Comparison of ENCODE assay signal across 9 mouse cellular contexts in the genomic region with DNA sequence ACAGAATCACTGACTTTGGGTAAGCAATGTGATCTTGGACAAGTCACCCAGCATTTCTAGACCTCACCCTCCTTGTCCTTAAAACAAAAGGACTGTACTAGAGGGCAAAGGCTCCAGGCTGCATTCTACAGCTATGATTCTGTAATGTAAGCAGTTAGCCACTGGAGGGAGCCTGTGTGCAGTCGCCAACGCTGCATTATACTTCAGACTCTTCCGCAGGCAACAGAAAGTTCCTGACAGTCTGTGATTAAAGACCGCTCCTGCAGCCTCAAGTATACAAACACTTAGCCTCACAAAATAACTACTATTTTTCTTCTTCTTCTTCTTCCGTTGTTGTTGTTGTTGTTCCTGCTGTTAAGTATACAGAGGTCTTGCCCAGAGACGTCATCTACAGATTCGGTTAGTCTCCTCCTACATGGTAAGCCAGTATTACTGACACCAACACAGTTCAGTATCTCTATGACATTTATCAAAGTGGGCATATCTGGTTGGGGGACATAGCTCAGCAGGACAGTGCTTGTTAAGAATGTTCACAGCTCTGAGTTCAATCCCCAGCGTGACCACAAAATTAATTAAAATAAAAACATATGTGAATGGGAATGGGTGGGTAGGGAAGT. TPM values are rescaled to one million over a fixed set of nuclear protein-coding genes. Genes with fewer than 3 reads are reported as not detected.
DNase-seq lines count a peak whose midpoint lies in the region; ATAC-seq and TF ChIP-seq lines count a peak whose summit lies in the region.
"Had no signal": no experiment of that assay in that cellular context is flagged by ENCODE, and none has a peak within 500 bp of the region (broad histone marks: within the 10 kb centered on the region; RNA-seq: fewer than 3 reads in every experiment).

No protein-coding gene starts in this region.

- peak; percentile 29 to 42 for DNase-seq in cerebellum, adult 2 months
- DNase-seq in cerebellum, adult 11 months = no peak
- DNase-seq in T-cell, adult 2 months (ENCODE audit: low spot score) = peak; percentile 60
- peak; percentile 76 to 85 for DNase-seq in heart, postnatal 10 days
- peak; percentile 68 to 79 for DNase-seq in kidney, postnatal 36 days
- peak; percentile 70 for DNase-seq in lung, postnatal 25 days (ENCODE audit: low spot score)

- no peaks in the 10 kb centered on the region for H3K36me3 ChIP-seq in embryonic facial prominence, embryonic 12.5 days
- no peaks in the 10 kb centered on the region for H3K36me3 ChIP-seq in small intestine, adult 2 months (ENCODE audit: control insufficient read depth, insufficient read depth, low read length)

- H3K27ac ChIP-seq in cerebellum, adult 2 months (ENCODE audit: insufficient read depth, low read length) = no peak overlapping the region
- no peak overlapping the region for H3K27ac ChIP-seq in embryonic facial prominence, embryonic 12.5 days
- H3K27ac ChIP-seq in small intestine, adult 2 months (ENCODE audit: insufficient read depth, low read depth, low read length) = no peak overlapping the region

- H3K9ac ChIP-seq in embryonic facial prominence, embryonic 12.5 days = no peak overlapping the region

- no peak for ATAC-seq in embryonic facial prominence, embryonic 12.5 days (ENCODE audit: insufficient number of reproducible peaks, insufficient read depth, low FRiP score, low TSS enrichment)

- no peaks in the 10 kb centered on the region for H3K27me3 ChIP-seq in cerebellum, adult 2 months (ENCODE audit: control insufficient read depth, insufficient read depth, low read length)
- peaks cover 7% of the 10 kb centered on the region; the same call in 1 of the 2 replicates for H3K27me3 ChIP-seq in embryonic facial prominence, embryonic 12.5 days
- H3K27me3 ChIP-seq in small intestine, adult 2 months (ENCODE audit: control insufficient read depth, insufficient read depth, low read length) = no peaks in the 10 kb centered on the region

- intact Hi-C loops in heart, postnatal 10 days (cut with DNase I) = no loop called here

- H3K9me3 ChIP-seq in embryonic facial prominence, embryonic 12.5 days = no peaks in the 10 kb centered on the region

- H3K4me2 ChIP-seq in embryonic facial prominence, embryonic 12.5 days (replicated peaks) = peak overlapping the region; percentile 33

- no peak for TF ChIP-seq POLR2A in cerebellum, adult 2 months (IDR thresholded peaks at IDR 0.05; ENCODE audit: borderline replicate concordance, insufficient read depth, low read length)
- TF ChIP-seq POLR2A in small intestine, adult 2 months (IDR thresholded peaks at IDR 0.05; ENCODE audit: low read depth, low read length) = no peak

- 12% methylated on average over 8 of the region's 8 CpGs for WGBS in cerebellum, adult 2 months
- WGBS in embryonic facial prominence, embryonic 12.5 days = 20% methylated on average over 8 of the region's 8 CpGs
- 15% methylated on average over 8 of the region's 8 CpGs for WGBS in small intestine, adult 2 months

- TF ChIP-seq CTCF in cerebellum, adult 2 months (IDR thresholded peaks at IDR 0.05; ENCODE audit: borderline replicate concordance, insufficient read depth, low read depth, low read length) = peak; percentile 86
- peak; percentile 85; the same call in 1 of the 2 replicates for TF ChIP-seq CTCF in small intestine, adult 2 months (IDR thresholded peaks at IDR 0.05; ENCODE audit: extremely low read depth, insufficient read length, insufficient replicate concordance, low read depth, low read length)

- H3K4me1 ChIP-seq in cerebellum, adult 2 months (ENCODE audit: control insufficient read depth, insufficient read depth, low read length) = no peaks in the 10 kb centered on the region
- peaks cover 8% of the 10 kb centered on the region; the same call in 1 of the 2 replicates for H3K4me1 ChIP-seq in embryonic facial prominence, embryonic 12.5 days
- no peaks in the 10 kb centered on the region for H3K4me1 ChIP-seq in small intestine, adult 2 months (ENCODE audit: control insufficient read depth, insufficient read depth, insufficient read length, low read length)

- no peak overlapping the region for H3K4me3 ChIP-seq in cerebellum, adult 2 months (replicated peaks; ENCODE audit: insufficient read depth, low read depth, low read length)
- H3K4me3 ChIP-seq in embryonic facial prominence, embryonic 12.5 days = 0 out of 2 replicates have a peak overlapping the region, but pooled peaks have one; percentile 0
- H3K4me3 ChIP-seq in small intestine, adult 2 months (ENCODE audit: low read depth, low read length) = no peak overlapping the region
- H3K4me3 ChIP-seq: myocyte had no signal

RNA-seq across cellular contexts. Expression of a gene that starts 13.0 kb away (rescaled TPM):
- polyA plus RNA-seq in cerebellum, adult 2 months (2012; rRNA removed) = 0.03 and 0.08 TPM in 2 replicates
- 4.0 and 5.4 TPM in 2 replicates for polyA plus RNA-seq in embryonic facial prominence, embryonic 12.5 days (2016; fragmentation: Nextera tagmentation; extraction: Ambion mirVana)
- not detected for total RNA-seq in heart, postnatal 10 days (2021)
- not detected in 2 replicates for polyA plus RNA-seq in small intestine, adult 2 months (2012; rRNA removed)

RNA-seq across cellular contexts. Expression of a gene that starts 37.6 kb away (rescaled TPM):
- polyA plus RNA-seq in cerebellum, adult 2 months (2012; rRNA removed) = 6.1 and 7.2 TPM in 2 replicates
- polyA plus RNA-seq in embryonic facial prominence, embryonic 12.5 days (2016; fragmentation: Nextera tagmentation; extraction: Ambion mirVana) = 14.1 and 14.5 TPM in 2 replicates
- 10 to 100 TPM; 22.0 to 23.1 TPM for total RNA-seq in heart, postnatal 10 days (2021)
- polyA plus RNA-seq in small intestine, adult 2 months (2012; rRNA removed) = 8.5 and 18.9 TPM in 2 replicates
